Mouse (Mus musculus): Measurements from ENCODE around the gene Ms4a8a. TPM values are rescaled to one million over a fixed set of nuclear protein-coding genes. Genes with fewer than 3 reads are reported as not detected.
"Not testable (repeated sequence)": the region's sequence is repeated elsewhere in the genome, so short reads cannot be mapped to it uniquely, and the experiment has no call there.

Gene Ms4a8a
- polyA plus RNA-seq (2015; fragmentation: Nextera tagmentation; extraction: Ambion mirVana) = 3.3 and 4.5 TPM in 2 replicates

GRCm38 (mm10) chr19:11080934-11081333 is at the start of gene Ms4a8a:
Gene Ms4a8a, minus strand, starts transcription at chr19:11081102.
- Histone ChIP-seq H3K27me3 (replicated peaks; ENCODE audit: insufficient read depth, low read length) (no peaks in the 10 kb centered on the region), H3K4me2 (replicated peaks; ENCODE audit: low read depth, low read length) (no peak within 1 kb of the TSS), H3K9ac (replicated peaks; ENCODE audit: low read depth) (no peak within 1 kb of the TSS), H3K27ac (ENCODE audit: low read length) (no peak within 1 kb of the TSS), H3K4me3 (ENCODE audit: low read depth, low read length) (no peak within 1 kb of the TSS), H3K9me3 (ENCODE audit: low read length) (no peaks in the 10 kb centered on the region), H3K36me3 (ENCODE audit: insufficient read depth, low read length) (no peaks in the 10 kb centered on the region), H3K4me1 (ENCODE audit: insufficient read depth, low read depth, low read length) (no peaks in the 10 kb centered on the region)
- TF ChIP-seq CTCF (IDR thresholded peaks at IDR 0.05) (no peak), EP300 (IDR thresholded peaks at IDR 0.05) (no peak)
- ATAC-seq (no peak), DNase-seq (ENCODE audit: low spot score) (no peak)
- 76% methylated on average over 4 of the region's 4 CpGs for WGBS

DNA sequence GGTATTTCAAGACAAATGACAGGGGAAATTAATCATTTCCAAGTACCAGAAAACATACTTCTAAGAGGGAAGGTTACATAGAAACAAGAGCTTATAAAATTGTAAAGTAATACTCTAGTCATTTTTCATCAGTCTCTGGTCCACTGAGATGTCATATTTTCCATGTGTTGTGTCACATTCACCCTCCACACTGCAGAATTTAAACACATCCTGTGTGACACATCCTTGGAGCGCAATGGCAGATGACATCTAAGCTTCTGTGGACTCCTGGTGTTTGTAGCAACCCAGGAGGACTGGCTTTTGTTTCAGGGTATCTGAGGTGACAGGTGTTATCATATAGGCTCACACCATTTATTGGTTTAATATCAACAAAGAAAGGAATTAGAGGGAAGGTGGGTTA is 48.8 kb upstream of the Ms4a8a start:
- H3K27me3 ChIP-seq (replicated peaks; ENCODE audit: insufficient read depth, low read length) = no peaks in the 10 kb centered on the region
- no peak overlapping the region for H3K4me2 ChIP-seq (replicated peaks; ENCODE audit: low read depth, low read length)
- DNase-seq (ENCODE audit: low spot score) (no peak), ATAC-seq (no peak)
- no peaks in the 10 kb centered on the region for H3K9me3 ChIP-seq (ENCODE audit: low read length)
- H3K4me3 ChIP-seq (ENCODE audit: low read depth, low read length) = no peak overlapping the region
- H3K9ac ChIP-seq (replicated peaks; ENCODE audit: low read depth) = no peak overlapping the region
- H3K27ac ChIP-seq (ENCODE audit: low read length) = no peak overlapping the region
- H3K36me3 ChIP-seq (ENCODE audit: insufficient read depth, low read length) = no peaks in the 10 kb centered on the region
- no peak for TF ChIP-seq CTCF (IDR thresholded peaks at IDR 0.05)
- H3K4me1 ChIP-seq (ENCODE audit: insufficient read depth, low read depth, low read length) = no peaks in the 10 kb centered on the region
- 80% methylated on average over 1 of the region's 1 CpGs for WGBS

DNA sequence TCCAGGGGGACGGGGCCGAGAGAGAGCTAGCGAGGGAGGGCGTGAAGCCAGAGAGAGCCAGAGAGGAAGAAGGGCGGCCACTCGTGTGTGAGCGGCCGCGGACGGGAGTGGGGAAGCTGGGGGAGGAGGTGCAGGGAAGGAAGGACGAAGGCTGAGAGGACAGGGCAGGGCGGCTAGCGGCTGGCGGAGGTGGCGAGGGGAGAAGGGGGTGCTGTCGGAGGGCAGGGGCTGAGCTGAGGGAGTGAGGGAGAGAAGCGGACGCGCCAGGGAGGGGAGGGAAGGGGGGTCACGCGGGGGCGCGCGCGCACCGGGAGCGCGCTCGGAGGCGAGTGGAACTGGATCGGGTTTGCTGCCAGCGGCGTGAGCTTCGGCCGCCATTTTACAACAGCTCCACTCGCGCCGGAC is 40.1 kb upstream of the Ms4a8a start:
- H3K4me2 ChIP-seq (replicated peaks; ENCODE audit: low read depth, low read length) = peak overlapping the region; percentile 35
- peak overlapping the region; percentile 29 for H3K4me3 ChIP-seq (ENCODE audit: low read depth, low read length)
- not testable (repeated sequence) for H3K4me1 ChIP-seq (ENCODE audit: insufficient read depth, low read depth, low read length); H3K9ac ChIP-seq (replicated peaks; ENCODE audit: low read depth); H3K36me3 ChIP-seq (ENCODE audit: insufficient read depth, low read length); H3K9me3 ChIP-seq (ENCODE audit: low read length); H3K27me3 ChIP-seq (replicated peaks; ENCODE audit: insufficient read depth, low read length); H3K27ac ChIP-seq (ENCODE audit: low read length)
- peak; percentile 99 for ATAC-seq
- under 1% methylated on average over 7 of the region's 38 CpGs for WGBS
- peak; percentile 11 for DNase-seq (ENCODE audit: low spot score)

DNA sequence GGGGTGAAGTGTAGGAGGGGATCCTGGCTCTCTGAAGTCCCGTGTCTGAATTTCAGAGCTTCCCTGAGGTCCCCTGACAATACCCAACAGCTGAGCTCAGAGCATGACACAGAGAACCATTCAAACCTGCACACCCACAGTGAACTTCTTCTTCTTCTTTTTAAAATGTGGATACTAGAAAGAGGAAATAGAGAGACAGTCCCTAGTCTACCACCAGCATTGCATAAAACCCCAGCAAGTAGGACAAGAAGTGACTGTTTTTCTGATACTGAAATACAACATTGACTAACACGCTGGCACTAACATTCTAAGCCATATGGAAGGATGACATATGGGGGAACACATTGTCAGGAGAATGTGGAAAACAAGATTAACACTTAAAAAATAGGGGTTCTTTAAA is 38.4 kb upstream of the Ms4a8a start:
- no peaks in the 10 kb centered on the region for H3K36me3 ChIP-seq (ENCODE audit: insufficient read depth, low read length)
- H3K4me3 ChIP-seq (ENCODE audit: low read depth, low read length) = no peak overlapping the region
- H3K9me3 ChIP-seq (ENCODE audit: low read length) = no peaks in the 10 kb centered on the region
- peak; percentile 54 for DNase-seq (ENCODE audit: low spot score)
- H3K4me1 ChIP-seq (ENCODE audit: insufficient read depth, low read depth, low read length) = no peaks in the 10 kb centered on the region
- WGBS = 78% methylated on average over 2 of the region's 2 CpGs
- no peaks in the 10 kb centered on the region for H3K27me3 ChIP-seq (replicated peaks; ENCODE audit: insufficient read depth, low read length)
- no peak overlapping the region for H3K27ac ChIP-seq (ENCODE audit: low read length)
- H3K9ac ChIP-seq (replicated peaks; ENCODE audit: low read depth) = no peak overlapping the region
- H3K4me2 ChIP-seq (replicated peaks; ENCODE audit: low read depth, low read length) = no peak overlapping the region
- no peak for ATAC-seq
- TF ChIP-seq CTCF (IDR thresholded peaks at IDR 0.05) (no peak), EP300 (IDR thresholded peaks at IDR 0.05) (no peak; the same call in 1 of the 2 replicates)

DNA sequence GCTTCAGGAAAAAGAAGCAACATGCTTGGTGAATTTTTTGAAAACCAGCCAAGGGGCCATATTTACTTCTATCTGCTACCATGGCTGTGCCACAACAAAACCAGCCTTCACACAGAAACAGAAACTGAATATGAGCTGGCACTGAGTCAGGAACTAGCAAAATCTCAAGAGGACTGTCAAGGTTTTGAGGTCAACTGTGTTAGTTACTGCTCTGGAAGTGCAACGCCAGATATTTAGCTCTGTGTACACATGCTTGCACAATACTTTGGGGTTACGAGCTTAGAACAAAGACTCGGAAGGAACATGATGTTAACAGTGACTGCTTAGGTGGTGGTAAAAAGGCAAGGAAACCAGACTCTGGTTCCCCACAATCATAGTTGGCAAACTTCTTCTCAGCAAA is 26.8 kb upstream of the Ms4a8a start:
- DNase-seq (ENCODE audit: low spot score) (peak; percentile 81), ATAC-seq (peak; percentile 84)
- H3K27me3 ChIP-seq (replicated peaks; ENCODE audit: insufficient read depth, low read length) = no peaks in the 10 kb centered on the region
- no peak overlapping the region for H3K4me2 ChIP-seq (replicated peaks; ENCODE audit: low read depth, low read length)
- no peaks in the 10 kb centered on the region for H3K9me3 ChIP-seq (ENCODE audit: low read length)
- 34% methylated on average over 3 of the region's 3 CpGs for WGBS
- no peaks in the 10 kb centered on the region for H3K36me3 ChIP-seq (ENCODE audit: insufficient read depth, low read length)
- H3K9ac ChIP-seq (replicated peaks; ENCODE audit: low read depth) = no peak overlapping the region
- no peaks in the 10 kb centered on the region for H3K4me1 ChIP-seq (ENCODE audit: insufficient read depth, low read depth, low read length)
- no peak overlapping the region for H3K4me3 ChIP-seq (ENCODE audit: low read depth, low read length)
- H3K27ac ChIP-seq (ENCODE audit: low read length) = no peak overlapping the region
- TF ChIP-seq CTCF (IDR thresholded peaks at IDR 0.05) (no peak), EP300 (IDR thresholded peaks at IDR 0.05) (peak; percentile 50; the same call in 1 of the 2 replicates)

DNA sequence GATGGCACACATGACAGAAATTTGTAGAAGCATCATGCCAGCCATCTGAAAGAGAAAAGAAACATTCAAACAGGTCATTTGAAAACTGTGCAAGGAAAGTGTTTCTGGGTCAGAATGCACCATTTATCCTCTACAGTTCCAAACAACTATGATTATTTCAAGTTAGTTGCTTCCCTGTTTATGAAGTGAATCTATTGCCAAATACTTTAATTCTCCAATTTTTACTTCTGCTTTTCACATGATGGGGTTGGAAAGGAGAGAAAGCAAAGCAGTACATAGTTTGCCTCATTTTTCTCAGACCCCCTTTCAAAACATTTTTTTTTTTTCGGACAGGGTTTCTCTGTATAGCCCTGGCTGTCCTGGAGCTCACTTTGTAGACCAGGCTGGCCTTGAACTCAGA is 21.0 kb upstream of the Ms4a8a start:
- Histone ChIP-seq H3K9ac (replicated peaks; ENCODE audit: low read depth) (no peak overlapping the region), H3K9me3 (ENCODE audit: low read length) (no peaks in the 10 kb centered on the region), H3K36me3 (ENCODE audit: insufficient read depth, low read length) (no peaks in the 10 kb centered on the region), H3K4me3 (ENCODE audit: low read depth, low read length) (no peak overlapping the region), H3K4me2 (replicated peaks; ENCODE audit: low read depth, low read length) (no peak overlapping the region), H3K27ac (ENCODE audit: low read length) (no peak overlapping the region), H3K4me1 (ENCODE audit: insufficient read depth, low read depth, low read length) (no peaks in the 10 kb centered on the region), H3K27me3 (replicated peaks; ENCODE audit: insufficient read depth, low read length) (no peaks in the 10 kb centered on the region)
- no peak for DNase-seq (ENCODE audit: low spot score)
- TF ChIP-seq EP300 (IDR thresholded peaks at IDR 0.05) (no peak), CTCF (IDR thresholded peaks at IDR 0.05) (no peak)
- 60% methylated on average over 1 of the region's 1 CpGs for WGBS
- no peak for ATAC-seq

DNA sequence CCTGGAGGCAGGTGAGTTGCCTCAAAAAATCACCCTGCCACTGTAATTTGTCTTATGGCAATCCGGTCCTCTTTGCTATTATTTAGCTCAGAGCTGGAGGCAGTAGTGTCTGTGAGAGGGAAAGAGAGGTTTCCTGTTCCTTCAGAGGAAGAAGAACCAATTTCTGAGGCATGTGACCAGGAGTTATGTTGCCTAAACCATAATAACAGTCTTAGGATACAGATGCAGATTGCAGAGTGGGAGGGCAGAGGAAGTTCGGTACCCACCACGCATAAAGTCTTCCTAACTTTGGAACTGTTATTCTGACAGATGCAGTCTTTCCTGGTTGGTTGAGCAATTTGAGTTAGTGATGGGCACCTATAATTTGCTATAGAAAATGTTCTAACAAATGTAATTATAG is 17.5 kb upstream of the Ms4a8a start:
- no peak overlapping the region for H3K4me3 ChIP-seq (ENCODE audit: low read depth, low read length)
- H3K9me3 ChIP-seq (ENCODE audit: low read length) = no peaks in the 10 kb centered on the region
- H3K4me1 ChIP-seq (ENCODE audit: insufficient read depth, low read depth, low read length) = no peaks in the 10 kb centered on the region
- ATAC-seq = no peak
- H3K36me3 ChIP-seq (ENCODE audit: insufficient read depth, low read length) = no peaks in the 10 kb centered on the region
- H3K27me3 ChIP-seq (replicated peaks; ENCODE audit: insufficient read depth, low read length) = no peaks in the 10 kb centered on the region
- no peak overlapping the region for H3K4me2 ChIP-seq (replicated peaks; ENCODE audit: low read depth, low read length)
- no peak for DNase-seq (ENCODE audit: low spot score)
- H3K27ac ChIP-seq (ENCODE audit: low read length) = no peak overlapping the region
- H3K9ac ChIP-seq (replicated peaks; ENCODE audit: low read depth) = no peak overlapping the region
- no peak for TF ChIP-seq EP300 (IDR thresholded peaks at IDR 0.05)
- no peak for TF ChIP-seq CTCF (IDR thresholded peaks at IDR 0.05)
- WGBS = 74% methylated on average over 3 of the region's 3 CpGs

GRCm38 (mm10) chr19:11092131-11092530 is 11.2 kb upstream of the Ms4a8a start:
- peak overlapping the region; percentile 25; the same call in 1 of the 2 replicates for H3K4me3 ChIP-seq (ENCODE audit: low read depth, low read length)
- WGBS = 4% methylated on average over 47 of the region's 50 CpGs

More at GRCm38 (mm10) chr19:11092131-11092530, 11.2 kb upstream of the Ms4a8a start:
- H3K4me1 ChIP-seq (ENCODE audit: insufficient read depth, low read depth, low read length); H3K9ac ChIP-seq (replicated peaks; ENCODE audit: low read depth); DNase-seq (ENCODE audit: low spot score); H3K9me3 ChIP-seq (ENCODE audit: low read length); H3K36me3 ChIP-seq (ENCODE audit: insufficient read depth, low read length); H3K27ac ChIP-seq (ENCODE audit: low read length); ATAC-seq; H3K27me3 ChIP-seq (replicated peaks; ENCODE audit: insufficient read depth, low read length): not testable (repeated sequence)
- peak overlapping the region; percentile 36; the same call in 1 of the 2 replicates for H3K4me2 ChIP-seq (replicated peaks; ENCODE audit: low read depth, low read length)

Measured in lung, postnatal 0 days (tissue).